Mouse (Mus musculus) WW6 (cell line): ENCODE data around the gene Nid1.
"Not testable (repeated sequence)": the region's sequence is repeated elsewhere in the genome, so short reads cannot be mapped to it uniquely, and the experiment has no call there.

Experiments
- DNase-seq: peaks from one replicate; pipeline ENCODE4 v3.0.0-alpha.2; 2013; ENCODE audit warnings: low read depth, low spot score

The Nid1 gene

GRCm38 (mm10) chr13:13538585-13539300 lies 101.4 kb downstream of the Nid1 start:
- no peak for DNase-seq

DNA sequence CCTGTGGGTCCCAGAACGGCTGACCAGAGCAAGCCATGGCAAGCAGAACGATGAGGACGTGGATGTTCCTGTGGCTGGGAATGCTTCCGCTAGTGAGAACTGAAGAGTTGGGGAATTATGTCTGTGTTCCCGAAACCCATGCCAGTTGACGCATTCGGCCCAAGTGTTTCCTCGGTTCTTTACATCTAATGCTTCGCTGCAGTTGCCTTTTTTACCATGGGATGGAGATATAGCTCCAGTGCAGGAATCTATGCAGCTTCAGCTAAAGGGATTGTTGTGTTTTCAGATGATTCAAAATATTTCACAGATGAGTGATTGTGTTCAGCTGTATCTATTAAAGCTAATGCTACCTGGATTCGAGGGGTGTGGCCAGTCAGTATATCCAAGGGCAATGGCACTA lies 105.7 kb downstream of the Nid1 start:
- DNase-seq = not testable (repeated sequence)

DNA sequence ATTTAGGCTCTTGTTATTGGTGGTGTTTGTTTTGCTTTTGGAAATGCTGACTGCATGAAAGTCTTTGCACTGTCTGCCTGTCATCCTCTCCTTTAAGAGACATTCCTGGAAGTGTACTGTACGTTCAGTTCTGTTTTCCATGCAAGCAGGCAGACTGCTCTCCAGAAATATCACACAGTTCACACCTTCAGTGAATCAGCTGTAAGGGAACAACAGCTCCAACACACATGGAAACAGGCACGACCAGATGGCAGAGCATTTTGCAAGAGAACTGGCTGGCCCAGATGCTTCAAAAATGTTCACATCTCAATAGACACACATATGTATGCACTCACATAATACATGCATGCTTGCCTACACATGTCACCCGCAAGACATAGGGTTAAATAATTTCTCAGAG lies 109.4 kb downstream of the Nid1 start:
- DNase-seq = no peak

DNA sequence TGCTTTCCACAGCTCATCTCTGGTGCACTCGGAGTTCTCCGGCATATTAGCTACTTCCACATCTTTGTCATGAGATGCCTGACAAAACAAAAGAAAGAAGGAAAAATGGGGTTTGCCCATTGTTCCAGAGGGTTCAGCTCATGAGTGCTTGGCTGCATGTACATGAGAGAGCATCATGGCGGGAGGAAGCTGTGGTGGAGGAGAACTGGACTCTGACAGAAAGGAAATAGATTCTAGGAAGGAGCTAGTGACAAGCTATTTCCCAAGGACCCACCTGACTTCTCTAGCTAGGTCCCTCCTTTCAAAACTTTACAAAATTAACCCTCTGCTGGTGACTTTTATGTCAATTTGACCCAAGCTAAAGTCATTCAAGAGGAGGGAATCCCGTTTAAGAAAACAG lies 110.5 kb downstream of the Nid1 start:
- DNase-seq = no peak

- DNase-seq = no peak
Measured at GRCm38 (mm10) chr13:13548431-13549190, 111.3 kb downstream of the Nid1 start.

GRCm38 (mm10) chr13:13549687-13550660 lies 112.6 kb downstream of the Nid1 start:
- no peak for DNase-seq

DNA sequence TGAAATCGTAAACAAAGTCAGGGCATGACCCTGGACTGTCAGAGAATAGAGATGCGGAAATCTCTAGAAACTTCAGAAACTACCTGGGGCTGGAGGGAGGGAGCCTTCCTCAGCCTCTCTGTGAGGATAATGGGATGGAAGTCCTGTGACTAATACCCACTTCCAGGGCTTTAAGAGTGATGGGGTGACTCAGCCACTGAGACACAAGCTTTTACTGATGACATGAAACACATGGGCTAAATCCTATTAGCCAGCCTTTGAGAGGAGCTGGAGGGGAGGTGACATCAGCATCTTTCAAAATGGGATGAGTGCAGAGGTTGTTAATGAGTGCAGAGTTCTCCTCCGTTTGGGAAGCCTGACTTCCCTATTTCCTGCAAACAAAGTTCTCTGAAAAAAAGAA lies 114.7 kb downstream of the Nid1 start:
- DNase-seq = no peak

- DNase-seq = no peak
Measured at GRCm38 (mm10) chr13:13553660-13554059, 116.3 kb downstream of the Nid1 start.

GRCm38 (mm10) chr13:13555196-13555595 lies 117.8 kb downstream of the Nid1 start:
- DNase-seq = no peak

- no peak for DNase-seq
Measured at GRCm38 (mm10) chr13:13557001-13557743, 119.8 kb downstream of the Nid1 start.

DNA sequence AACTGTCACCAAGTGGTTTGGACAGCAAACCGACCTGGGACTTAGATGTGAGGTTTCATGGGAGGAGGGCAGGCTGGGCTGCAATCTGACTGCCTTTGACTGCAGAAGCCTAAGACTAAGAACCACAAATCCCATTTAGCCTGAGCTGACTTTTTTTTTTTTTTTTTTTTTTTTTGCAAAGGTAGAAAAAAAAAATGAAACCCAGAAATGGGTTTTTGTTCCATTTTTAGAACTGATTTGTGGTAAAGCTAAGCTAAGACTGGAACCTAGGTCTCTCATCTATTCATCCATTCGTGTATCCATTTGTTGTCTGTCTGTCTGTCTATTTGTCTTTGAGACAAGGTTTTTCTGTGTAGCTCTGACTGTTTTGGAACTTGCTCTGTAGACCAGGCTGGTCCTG lies 120.9 kb downstream of the Nid1 start:
- DNase-seq = no peak

- no peak for DNase-seq
Measured at GRCm38 (mm10) chr13:13558900-13559299, 121.5 kb downstream of the Nid1 start.
